Mouse (Mus musculus) frontal cortex, postnatal 10 days (tissue): Measurements from ENCODE around the gene Rdh19.
A peak's percentile ranks its signal among the peaks of the same experiment; 100 is the strongest.
"Not testable (repeated sequence)": the region's sequence is repeated elsewhere in the genome, so short reads cannot be mapped to it uniquely, and the experiment has no call there.

Experiments
- DNase-seq, 2 experiments: peaks; one replicate each; pipeline ENCODE4 v3.0.0; 2022; ENCODE audit warnings: low spot score in 2 of 2, mixed read lengths in 1 of 2

The Rdh19 gene

DNA sequence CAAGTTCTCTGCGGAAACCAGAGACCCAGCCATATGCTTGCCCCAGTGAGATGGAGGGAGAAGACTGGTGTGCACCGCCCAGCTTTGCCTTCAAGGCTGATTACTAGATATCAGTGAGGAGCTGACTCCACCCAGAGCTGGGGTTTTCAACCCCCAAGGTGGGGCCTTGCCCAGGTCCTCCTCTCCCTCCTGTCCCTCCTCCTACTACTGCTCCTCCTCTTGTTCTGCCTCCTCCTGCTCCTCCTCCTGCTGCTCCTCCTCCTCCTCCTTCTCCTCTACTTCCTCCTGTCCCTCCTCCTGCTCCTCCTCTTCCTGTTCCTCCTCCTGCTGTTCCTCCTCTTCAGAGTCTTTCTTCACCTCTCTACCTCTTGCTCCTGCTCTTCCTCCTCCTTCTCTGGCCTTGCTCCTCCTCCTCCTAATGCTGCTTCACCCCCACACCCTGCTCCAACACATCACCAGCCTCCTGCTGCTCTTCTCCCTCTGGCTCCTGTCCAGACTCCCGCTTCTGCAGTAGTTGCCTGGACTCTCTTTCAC, 29.5 kb downstream of the Rdh19 start:
- DNase-seq: no peak

DNA sequence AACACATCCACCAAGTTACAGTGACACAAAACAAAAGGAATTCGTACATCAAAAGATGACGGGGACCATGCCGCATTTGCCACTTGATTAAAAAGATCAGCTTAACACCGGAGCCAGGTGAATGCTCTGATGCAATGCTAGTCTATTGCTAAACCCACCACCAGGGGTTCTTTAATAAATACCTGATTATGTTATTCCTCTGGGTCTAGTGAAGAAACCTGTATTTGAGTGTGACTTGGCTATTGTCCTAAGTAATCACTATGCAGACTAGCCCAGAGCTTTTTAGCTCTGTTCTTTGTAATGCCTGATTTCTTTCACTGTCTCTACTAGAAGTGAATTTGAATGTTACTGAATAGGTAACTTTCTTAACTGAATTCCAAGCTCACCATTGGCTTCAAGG, 31.3 kb downstream of the Rdh19 start:
- DNase-seq: no peak

DNA sequence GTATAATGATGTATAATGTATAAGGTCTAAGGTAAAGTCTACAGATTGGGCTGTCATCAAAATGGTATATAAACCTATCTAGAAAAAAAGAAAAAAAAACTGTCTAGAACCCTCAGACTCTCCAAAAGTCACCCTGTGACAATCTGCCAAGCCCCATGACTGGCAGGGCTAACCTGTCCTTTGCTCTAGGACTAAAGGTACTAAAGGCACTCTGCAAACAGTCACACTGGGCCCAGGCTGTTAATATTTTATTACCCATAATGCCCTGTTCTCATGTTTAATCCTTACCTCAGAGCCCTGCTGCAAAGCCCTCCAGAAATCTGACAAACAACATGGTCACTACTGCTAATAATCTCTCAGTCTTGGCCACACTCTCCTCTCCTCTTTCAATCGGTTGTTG, 36.8 kb downstream of the Rdh19 start:
- no peak for DNase-seq

DNA sequence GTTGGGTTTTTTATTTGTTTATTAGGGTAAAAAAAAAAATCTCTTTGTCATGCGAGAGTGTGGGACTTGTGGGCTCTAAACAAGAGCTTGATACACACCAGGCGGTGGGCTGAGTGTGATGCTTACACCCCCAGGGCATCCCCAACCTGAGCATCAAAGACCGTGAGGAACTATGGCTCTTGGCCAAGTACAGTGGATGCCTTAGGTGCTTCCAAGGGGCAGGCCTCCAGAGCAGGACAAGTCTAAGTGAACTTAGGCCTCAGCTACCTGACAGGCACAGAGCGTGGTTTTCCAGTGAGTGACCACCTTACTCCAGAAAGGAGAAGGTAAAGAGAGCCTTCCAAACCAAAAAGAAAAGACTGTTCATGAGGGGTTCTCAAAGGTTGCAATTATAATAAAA, 37.2 kb downstream of the Rdh19 start:
- DNase-seq: no peak

DNA sequence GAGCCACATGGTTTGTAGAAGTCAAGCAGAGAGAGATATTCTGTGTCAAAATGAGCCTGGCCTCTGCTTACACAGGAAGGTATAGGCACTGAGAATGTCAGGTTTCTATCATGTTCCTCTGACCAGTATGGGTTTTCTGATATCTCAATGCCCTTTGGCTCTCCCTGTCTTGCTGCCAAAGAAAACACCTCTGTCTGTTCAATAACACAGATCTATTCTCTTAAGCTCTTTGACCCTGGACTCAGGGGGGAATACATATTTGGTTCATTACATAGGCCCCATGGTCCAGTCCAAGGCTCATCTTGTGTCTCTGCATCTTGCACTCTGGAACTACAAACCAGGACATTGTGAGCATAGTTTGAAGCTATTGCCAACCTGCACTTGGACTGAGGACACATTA, 38.9 kb downstream of the Rdh19 start, which contains the start of gene Rdh7:
TSS of gene Rdh7 (minus strand) at position 213 of the 400 bp plus-strand sequence.
- no peak for DNase-seq

- no peak for DNase-seq
Measured at GRCm38 (mm10) chr10:127891481-127891880, 41.8 kb downstream of the Rdh19 start.

- DNase-seq: not testable (repeated sequence)
Measured at GRCm38 (mm10) chr10:127893163-127894022, 43.7 kb downstream of the Rdh19 start.

DNA sequence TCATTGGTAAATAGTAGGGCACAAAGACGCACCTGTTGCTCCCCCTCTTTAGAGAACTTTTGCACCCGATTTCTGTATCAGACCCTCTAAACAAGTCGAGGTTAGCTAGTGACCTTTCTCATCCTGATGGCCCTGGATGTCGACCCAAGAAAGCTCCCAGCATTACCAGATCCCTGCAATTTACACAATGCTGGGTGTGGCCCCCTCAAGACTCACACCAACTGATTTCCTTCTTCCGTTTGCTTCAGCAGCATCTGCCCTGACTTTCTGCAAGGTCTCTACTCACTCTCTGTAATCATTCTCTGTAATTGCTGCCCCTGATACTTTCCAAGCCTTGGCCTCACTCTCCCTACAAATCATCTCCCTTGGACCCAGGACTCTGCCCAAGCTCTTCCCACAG, 47.0 kb downstream of the Rdh19 start:
- no peak for DNase-seq

- DNase-seq: no peak
Measured at GRCm38 (mm10) chr10:127897506-127897905, 47.8 kb downstream of the Rdh19 start.

GRCm38 (mm10) chr10:127898218-127898617, 48.5 kb downstream of the Rdh19 start, which contains the start of gene Sdr9c7:
Sdr9c7 (plus strand) TSS chr10:127898518.
- DNase-seq: no peak

DNA sequence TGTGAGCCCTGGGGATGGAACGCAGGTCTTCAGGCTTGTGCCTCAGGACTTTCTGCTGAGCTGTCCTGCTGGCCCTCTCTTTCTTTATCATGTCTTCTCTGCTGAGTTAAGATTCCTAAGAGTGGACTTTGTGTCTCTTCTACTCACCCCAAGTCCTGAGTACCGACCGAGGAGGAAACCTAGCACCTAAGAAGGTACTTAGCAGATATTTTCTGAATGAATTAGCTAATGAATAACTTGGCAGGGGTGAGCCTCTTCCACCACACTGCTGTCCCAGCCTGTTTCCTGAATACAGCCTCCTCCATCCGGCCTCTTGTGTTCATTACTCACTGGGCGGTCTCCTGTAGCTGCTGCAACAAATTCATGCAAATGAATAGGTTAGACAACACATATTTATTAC, 50.1 kb downstream of the Rdh19 start:
- no peak for DNase-seq

DNA sequence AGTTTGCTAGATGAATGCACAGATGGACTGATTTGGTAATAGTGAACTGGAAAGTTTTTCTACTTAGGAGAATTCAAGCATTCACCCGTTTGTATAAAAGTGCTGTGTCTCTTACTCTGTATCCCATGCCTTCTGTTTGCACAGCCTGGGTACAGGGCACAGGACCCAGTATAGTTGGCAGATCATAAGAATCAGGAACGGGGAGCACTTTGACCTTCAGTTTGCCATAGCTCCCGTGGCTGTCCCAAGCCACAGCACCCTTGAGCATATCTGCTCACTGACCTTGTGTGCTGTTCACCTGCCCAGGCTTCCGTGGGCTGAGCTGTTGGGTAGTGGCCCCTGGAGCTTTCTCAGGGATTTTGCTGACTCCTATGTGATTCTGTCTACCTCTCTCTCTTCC, 52.0 kb downstream of the Rdh19 start:
- no peak for DNase-seq

GRCm38 (mm10) chr10:127903116-127903515, 53.4 kb downstream of the Rdh19 start:
- no peak for DNase-seq

DNA sequence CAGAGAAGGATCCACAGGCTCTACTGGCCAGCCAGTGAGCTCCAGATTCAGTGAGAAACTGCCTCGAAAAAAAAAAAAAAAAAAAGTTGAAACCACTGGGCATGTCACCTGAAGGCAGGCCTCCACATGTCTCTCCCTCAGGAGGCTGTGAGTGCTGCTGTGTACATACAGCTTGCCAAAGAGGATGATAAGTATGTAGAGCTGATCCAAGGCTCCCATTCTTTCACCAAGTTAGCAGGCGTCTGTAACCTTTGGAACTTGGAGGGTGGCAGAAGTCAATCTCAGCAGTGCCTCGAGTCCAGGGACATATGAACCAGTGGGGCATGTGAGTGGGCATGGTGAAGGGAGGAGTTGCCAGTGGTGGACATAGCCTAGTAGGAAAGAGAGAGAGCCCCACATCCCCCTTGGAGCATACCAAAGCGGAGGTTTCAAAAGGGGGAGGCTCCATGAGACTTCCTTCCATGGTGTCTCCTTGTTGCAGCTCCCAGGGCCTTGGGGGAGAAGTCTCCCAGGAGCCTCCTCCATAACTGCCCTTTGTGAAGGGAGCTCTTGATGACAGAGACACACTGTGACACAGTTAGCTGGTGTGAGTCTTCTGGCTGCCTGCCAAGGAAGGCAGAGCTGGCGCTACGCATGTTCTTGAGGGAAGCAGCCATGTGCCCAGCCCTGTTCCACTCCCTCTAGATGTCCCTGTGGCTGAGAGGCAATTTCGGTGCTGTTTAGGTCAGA, 55.2 kb downstream of the Rdh19 start:
- DNase-seq: peak; percentile 18 to 32

GRCm38 (mm10) chr10:127906138-127906537, 56.4 kb downstream of the Rdh19 start:
- DNase-seq: no peak

DNA sequence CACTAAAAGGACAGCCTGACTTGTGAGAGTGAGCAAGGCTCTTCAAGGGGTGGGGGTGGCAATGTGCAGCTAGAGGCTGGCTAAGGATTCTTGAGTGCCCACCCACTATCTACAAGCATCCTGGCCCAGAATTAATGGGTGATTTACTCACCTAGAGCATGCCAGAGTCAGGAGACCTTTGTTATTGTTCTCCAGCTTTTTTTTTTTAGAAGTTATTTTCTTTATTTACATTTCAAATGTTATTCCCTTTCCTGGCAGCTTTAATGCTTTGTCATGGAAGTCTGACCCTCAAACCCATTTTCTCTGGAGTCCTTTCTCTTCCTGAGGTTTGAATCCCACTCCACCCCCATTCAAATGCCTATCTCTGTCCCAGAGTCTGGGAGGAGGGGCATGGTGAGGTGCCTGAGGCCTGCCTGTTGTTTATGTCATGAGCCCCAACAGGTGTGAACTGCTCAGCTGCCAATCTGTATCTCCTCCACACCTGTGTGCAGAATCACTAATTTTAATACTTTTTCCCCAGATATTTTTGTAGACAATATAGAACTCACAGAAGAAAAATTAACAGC, 57.7 kb downstream of the Rdh19 start:
- no peak for DNase-seq
